Mouse (Mus musculus) kidney, postnatal 25 days (tissue): ENCODE data around the gene Umod.

Source experiments
- DNase-seq, 2 experiments: peaks; one replicate each; pipeline ENCODE4 v3.0.0; 2021; ENCODE audit warnings: mixed read lengths in 2 of 2

The Umod gene

DNA sequence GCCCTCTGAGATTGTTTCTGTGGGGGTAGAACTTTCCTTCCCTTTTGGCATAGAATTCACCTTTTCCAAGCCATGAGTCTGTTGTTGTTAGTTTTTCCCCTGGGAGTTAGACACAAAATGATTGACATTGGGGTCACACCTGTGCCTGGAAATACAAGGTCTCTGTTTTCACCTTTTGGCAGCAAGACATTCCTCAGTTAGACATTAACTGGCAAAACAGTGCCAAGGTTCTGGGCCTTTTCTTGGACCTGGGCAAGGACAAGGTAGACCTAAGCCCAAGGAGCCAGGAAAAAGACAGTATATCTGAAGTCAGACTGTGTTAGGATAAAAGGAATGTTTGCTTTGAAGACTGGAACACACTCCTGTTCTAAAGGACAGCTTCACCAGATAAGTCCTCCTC is at the start of gene Umod:
Gene Umod, minus strand, starts transcription at position 27 of the 400 bp plus-strand sequence.
- peak; percentile 72 to 84 for DNase-seq

DNA sequence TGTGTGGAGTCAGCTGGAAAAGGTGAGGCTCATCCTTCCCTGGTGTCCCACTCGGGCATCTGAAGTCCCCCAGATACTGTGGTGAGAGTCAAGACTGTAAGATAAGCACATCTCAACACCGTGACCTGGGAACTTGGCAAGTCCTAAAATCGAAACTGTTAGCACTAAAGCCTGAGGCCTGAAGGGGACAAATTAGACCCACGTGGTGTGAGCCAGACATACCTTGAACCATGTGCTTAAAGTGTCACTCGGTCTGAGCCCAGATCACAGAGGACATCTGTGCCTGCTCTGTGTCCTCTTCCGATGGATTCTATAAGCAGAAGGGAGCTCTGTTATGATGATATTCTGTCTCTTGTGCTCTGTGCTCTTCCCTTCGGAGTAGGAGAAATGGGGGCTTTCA is 49.5 kb upstream of the Umod start:
- no peak for DNase-seq

DNA sequence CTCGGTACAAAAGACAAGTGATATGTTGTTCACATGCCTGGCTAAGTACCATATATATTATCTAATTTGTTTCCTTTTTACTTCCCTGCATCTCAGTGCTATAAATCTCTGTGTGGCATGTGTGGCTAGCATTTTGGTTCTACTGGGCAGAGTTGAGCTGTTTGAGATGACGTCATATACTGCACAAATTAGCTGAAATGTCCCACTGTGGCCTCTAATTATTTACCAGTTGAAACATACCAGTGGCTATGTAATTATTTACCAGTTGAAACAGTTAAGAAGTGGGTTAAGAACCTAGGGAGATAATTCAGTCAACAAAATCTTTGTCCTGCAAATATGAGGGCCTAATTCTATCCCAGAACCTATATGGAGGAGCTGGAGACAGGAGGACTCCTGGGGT is 48.5 kb upstream of the Umod start:
- DNase-seq, result no peak

DNA sequence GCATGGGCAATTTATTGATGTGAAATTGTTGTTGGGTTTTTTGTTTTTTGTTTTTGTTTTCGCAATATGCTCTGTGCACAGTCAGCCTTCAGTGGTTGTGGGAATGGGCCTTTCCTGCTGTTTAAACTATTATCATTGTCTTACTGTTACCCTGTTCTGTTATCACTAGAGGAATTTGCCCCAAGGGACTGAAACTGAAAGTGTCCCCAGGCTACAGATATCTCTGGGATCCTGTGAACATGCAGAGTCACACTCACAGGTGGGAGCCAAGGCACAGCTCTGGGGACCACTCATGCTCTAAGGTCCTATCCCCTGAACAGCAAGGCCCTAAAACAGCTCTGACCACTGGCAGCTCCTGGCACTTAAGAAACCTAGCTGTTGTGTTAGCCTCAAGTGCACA is 48.1 kb upstream of the Umod start:
- DNase-seq, result no peak

DNA sequence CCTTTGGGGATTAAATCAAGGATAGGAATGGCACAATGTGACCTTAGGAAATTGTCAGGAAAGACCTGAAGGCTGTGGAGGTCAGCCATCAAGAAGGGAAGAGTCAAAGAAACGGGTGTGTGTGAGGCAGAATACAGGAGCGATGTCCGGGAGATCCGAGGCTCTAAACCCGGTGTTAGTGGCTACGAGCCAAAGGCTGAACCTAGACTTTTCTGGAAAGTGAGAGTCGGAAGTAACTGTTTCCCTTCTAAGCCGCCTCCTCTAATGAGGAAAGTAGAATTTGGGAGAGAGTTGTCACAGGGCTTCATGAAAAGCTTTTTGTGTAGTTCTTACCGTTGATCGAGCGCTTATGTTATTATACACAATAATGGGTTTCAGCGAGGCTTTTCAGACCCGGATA is 47.4 kb upstream of the Umod start:
- peak in 1 of 2 experiments; percentile 33 for DNase-seq

DNA sequence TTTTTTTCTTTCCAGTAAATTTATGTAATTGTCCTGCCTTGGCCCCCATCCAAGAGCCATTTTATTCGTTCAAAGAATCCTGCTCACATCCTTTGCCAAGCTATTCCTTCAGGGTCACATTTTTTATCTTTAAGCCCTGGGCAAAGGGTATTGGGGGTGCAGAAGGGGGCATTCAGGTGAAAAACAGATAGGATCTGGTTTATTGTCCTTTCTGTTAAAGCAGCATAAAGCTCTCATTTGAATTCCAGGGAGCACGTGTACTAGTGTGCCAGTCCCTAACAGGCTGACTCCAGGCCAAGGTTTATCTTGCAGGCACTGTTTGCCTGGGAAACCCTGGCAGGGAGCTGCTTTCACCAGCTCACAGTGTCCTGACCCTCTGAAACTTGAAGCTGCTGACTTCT is 46.8 kb upstream of the Umod start:
- DNase-seq, result peak; percentile 72 to 89

DNA sequence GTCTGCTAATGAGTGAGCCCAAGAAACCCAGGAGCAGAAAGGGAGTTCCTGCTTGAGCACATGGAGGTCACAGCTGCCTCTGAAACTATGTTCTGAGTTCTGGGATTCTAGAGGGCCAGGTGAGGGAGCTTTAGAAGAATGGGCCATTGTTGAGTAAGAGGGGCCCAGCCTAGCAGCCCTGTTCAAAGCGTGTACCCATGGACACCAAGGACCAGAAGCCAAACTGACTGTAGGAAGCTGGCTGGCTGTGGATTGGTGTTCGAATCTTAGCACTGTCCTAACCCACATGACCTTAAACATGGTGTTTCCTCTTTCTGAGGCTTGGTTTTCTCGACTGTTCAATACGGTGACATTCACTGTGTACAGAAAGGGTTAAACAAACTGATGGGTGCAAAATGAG is 44.3 kb upstream of the Umod start, which contains the start of gene Pdilt:
Gene Pdilt, minus strand, starts transcription at position 101 of the 400 bp plus-strand sequence.
- DNase-seq, result no peak

DNA sequence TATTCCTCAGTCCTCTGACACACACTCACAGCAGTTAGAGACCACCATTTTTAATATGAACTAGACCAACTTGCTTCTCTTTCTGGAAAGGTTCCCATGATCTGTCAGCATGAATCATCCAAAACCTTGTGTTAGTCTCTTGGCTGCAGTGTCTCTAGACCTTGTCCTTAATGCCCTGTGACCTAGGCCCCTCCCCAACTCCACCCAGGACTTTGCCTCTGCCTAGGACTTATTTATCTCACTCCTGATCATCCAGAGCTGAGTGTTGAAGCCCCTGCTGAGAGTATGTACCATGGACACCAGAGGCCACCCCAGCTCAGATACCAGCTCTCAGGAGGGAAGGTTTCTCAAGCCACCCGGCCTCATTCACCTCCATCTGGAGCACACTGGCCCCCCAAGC is 43.3 kb upstream of the Umod start:
- peak; percentile 67 to 87 for DNase-seq

DNA sequence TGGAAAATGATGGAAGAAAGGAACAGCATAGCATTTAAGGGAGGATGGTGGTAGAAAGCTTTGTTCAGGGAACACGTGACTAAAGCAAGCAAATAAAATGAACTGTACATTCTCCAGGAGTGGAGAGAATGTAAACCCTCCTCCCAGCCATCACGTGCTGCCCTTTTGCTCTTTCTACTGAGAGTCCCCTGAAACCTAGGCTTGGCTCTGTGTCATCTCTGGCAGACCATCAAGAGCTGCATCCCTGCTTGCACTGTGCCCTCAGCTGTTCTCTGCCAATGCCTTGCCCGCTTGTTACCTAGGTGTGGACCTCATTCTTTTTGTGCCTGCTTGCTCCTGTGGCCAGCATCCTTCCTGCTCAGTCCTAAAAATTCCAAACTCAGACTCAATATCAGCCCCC is 42.7 kb upstream of the Umod start:
- peak; percentile 89 to 95 for DNase-seq

DNA sequence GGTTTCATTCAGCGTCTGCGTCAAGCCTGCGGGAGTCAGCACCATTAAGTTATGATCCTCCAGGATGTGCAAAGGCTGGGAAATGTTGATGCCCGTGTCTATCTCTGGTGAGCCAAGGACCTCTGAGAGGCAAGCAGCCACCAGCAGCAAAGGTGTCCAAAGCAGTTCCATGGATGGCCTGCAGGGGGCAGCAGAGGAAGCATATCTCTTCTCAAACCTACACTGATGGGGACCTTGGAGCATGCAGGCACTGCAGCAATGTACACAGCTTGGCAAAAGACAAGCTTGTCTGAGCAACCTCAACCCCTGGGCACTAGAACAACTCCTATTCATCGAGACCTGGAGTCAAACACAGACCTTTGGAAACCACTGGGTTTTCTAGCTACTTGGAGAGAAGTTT is 40.6 kb upstream of the Umod start:
- DNase-seq, result peak; percentile 88 to 90

DNA sequence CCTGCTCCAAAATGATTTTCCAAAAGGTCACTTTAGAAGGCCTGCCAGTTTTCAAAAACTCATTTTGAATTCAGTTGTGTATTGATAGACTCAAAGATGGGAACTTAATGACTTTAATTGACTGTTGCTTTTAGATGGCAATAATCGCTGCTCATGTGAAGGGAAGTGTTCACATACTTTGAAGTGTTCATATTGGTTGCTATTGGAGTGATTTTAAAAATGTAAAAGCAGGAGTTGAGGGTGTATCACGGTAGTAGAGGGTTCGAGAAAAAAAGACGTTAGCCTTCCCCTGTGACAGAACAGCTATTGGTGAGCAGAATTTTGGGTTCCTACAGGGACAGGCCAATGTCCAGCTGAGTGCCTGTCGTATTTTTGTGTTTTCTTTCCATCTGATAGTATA is 40.1 kb upstream of the Umod start, which contains the start of gene Acsm5:
Gene Acsm5, plus strand, starts transcription at position 301 of the 400 bp plus-strand sequence.
- DNase-seq, result no peak

DNA sequence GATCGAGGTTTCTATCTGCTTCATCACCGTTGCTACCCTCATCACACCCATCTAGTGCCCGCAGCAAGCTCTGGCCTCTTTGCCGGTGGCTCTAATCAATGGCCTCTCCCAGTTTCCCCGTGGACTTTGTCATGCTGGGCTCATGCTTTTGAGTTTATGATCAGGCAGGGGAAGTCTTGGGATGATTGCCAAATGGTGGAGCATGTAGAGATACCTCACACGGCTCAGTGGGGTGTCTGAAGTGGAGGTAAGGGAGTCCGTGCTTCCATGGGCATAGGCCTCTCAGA is 37.1 kb upstream of the Umod start:
- DNase-seq, result no peak

DNA sequence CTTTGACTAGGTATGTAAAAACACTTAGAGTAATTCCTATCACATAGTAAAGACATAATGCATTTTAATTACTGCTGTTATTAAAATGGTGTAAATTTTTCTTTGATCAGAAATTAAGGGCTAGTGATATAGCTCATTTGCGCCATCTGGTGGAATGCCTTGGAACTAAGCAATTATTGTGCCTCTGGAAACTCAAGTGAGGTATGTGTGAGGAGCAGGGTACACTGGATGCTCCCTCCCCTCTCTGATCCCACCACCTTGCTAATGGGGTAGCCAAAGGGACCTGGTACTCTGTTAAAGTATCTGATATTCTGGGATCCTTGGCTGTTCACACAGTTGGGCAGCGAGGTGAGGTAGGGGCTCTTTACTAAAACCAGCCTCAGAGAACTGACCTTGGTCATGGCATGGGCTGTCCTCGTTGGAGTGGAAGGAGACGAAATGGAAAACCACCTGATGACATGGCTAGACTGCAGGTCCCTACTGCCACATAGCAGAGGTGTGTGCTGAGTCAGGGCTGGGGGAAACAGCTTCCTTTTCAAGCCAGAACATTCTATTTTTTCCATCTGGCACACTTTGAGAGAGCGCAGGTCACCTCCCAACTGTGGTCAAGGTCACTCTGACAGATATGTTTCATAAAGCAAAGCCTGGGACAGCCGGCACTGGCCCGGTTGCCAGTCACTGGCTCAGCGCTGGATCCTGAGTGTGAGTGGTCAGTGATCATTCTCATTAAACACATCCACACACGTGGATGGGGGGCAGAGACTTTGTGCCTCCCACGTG is 36.6 kb upstream of the Umod start:
- DNase-seq, result peak; percentile 48 to 83

DNA sequence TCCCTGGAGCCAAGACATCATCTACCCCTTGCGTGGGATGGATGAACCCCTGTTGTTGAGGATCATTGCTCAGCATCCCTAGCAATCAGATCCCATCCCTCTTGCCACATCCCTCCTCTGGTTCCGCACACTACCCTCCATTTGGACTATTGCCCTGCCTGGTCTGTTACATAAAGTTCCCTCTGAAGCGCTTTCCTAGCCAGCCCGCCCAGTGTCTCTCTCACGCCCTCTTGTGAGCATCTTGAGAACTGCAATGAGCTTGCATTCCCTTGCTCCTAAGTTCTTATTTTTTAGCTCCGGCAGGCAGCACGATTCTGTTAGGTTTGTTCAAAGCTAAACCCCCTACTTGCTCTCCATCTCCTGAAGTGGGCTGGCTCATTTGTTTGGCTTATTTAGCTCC is 34.0 kb upstream of the Umod start:
- DNase-seq, result peak; percentile 89 to 90

DNA sequence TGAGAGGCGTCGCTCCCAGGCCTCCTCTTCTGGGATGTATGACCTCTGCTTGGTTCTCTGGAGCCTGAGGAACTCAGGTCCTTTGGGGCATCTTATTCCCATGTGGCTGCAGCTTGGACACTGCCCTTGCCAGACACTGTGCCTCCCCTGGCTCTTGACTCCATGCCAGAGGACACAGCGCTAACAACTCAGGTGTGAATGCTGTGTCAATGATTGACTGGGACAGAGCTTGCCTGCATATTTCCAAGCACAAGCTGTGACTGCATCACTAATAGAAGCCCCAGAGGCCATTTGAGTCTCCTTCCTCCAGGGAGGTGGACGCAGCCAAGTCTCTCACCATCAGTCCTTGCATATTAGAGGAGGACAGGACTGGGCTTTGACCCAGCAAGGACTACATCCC is 32.1 kb upstream of the Umod start:
- DNase-seq, result peak; percentile 92 to 97

DNA sequence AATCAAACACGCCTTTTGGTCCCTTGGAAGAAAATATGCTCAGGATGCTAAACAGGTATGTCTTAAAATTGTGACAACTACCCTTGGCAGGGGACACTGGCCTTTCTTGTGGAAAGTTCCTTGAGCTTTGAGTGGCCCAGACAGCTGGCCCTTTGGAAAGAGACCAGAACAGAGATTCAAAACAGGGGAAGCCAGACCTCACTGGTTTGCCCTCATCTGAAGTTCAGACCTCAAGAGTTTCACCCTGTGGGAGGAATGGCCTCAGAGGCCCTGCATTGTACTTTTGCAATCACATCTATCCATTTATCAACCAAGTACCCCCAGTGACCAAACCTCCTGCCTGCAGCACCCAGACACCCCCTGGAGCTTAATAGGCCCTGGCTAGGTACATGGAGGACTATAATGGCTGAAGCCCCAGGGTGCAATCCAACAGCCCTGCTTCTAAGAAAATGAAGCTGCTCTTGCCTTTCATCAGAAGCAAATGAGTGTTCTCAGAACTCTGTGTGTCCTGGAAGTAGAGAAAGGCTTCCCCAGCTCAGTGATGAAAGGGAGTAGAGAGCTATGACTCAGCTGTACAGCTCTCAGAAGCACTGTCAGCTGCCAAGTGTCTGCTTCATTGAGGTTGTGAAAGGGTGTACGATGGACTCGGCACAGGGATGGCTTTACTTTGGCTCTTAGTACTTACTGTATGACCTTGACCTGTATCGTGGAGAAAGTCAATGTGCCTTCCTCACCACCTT is 11.1 kb upstream of the Umod start:
- DNase-seq, result peak in 1 of 2 experiments; percentile 72

DNA sequence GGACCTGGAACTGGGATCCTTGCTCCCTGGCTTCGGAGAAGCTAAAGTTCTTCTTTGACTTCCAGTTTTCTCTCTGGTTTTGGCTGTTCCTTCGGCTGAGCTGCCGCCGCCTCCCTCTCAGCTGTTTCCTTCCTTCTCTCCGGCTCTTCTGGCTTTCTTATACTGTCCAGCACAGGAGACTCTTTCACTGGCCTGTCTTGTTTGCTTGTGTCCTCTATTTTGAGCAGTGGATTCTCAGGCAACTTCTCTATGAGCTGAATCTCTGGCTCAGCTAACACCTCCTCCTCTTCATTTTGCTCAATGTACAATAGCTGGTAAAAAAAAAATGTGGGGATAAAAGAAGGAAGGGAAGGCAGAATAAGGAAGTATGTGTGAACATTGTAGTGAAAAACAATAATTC is 7.6 kb upstream of the Umod start:
- DNase-seq, result no peak

DNA sequence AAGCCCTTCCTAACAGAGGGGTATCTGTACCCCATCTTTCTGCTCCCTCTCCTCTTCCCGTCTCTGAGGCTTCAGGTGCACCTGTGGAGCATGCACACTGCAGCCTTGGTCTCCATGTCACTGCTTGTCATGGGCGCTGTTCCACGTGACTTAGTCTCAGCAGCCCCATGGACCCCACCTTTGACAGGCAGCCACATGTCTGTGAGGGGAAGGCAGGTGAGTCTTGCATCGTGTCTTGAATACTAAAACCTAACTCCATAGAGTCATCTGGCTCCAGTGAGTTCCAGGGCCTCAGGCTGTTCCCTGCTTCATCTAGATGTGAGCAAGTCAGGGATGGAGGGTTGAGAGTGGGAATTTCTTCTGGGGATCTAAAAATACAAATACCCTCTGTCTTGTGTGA is 5.1 kb upstream of the Umod start:
- peak; percentile 36 to 77 for DNase-seq

DNA sequence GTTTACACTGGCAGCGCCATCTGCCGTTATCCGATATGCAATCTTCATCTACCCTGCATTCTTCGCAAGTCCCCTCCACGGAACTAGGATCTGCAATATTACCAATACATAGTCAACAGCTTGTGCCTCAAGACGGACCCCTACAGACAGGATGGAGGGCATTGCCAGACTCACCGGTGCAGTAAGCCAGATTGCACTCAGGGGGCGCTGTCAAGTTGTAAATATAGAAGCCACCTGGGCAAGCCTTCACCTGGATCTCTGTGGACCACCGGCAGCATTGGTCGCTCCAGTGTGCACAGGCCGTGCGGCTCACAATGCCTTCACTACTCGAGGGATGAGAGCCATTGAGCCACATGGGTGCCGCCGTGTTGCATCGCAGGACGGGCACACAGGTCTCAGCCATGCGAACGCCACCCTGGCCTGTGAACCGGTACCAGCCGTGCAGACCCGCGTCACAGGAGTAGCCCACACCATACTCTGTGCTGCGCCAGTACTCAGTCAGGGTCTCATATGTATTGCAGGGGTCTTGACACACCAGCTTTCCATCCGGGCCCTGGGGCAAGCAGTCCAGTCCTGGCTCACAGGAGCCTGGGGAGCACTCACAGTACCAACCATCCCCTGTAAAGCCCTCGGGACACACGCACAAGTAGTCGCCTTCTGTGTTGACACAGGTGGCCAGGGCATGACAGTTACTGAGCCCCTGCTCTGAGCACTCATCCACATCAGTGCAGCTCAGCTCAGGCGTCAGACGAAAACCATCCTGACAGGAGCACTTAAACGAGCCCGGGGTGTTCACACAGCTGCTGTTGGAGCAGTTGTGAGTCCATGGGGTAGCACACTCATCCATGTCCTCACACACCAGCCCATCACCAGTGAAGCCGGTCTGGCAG is 2.3 kb downstream of the Umod start:
- DNase-seq, result peak; percentile 58 to 66

DNA sequence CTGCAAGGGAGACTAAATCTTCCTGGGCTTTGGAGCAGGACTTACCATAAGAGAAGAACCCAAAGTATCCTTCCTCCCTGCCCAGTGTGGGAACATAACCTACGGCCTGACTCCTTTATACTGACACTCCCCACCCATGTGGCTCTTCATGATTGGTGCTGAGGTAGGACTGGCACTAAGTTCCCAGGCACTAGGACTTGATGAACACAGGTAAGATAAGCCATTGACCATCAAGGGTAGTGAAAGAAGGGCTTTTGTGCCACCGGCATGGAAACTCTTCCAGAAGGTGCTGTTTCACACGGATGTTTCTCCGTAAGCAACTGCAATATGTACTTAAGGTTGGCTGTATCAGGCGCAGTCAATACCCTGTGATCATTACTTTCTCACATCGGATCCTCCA is 19.9 kb downstream of the Umod start, which contains the start of gene Gp2:
Gene Gp2, minus strand, starts transcription at position 101 of the 400 bp plus-strand sequence.
- DNase-seq, result no peak

DNA sequence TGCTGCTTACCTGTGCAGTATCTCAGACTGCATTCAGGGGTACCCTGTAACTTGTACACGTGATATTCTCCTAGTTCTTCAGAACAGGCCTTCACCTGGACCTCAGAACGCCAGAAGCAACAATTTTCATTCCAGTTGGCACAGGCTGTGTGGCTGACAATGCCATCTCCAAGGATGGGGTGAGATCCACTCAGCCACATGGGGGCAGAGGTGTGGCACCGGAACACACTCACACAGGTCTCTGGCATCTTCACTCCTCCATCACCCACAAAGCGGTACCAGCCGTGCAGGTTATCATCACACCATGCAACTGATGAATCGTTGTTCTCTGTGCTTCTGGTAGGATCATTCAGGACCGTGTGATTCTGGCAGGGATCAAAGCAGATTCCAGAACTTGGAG is 24.9 kb downstream of the Umod start:
- peak; percentile 49 to 64 for DNase-seq

DNA sequence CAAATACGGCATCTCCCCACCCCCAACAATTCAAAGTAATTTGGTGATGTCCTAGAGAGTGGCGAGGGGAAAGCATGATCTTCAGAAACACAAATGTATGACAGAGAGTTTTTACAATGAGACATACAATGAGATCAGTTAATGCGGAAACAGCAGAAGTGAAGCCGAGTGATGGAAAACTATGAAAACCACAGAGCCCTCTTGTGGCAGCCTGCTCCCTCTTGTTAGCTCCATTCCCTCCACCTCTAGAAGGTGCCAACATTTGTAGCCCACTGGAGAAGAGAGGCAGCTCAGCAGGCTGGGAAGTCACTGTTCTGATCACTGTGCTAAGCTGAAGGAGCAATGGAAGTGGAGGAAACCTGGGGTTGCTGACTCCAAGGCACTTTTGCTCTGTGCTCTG is 35.2 kb downstream of the Umod start:
- DNase-seq, result no peak

DNA sequence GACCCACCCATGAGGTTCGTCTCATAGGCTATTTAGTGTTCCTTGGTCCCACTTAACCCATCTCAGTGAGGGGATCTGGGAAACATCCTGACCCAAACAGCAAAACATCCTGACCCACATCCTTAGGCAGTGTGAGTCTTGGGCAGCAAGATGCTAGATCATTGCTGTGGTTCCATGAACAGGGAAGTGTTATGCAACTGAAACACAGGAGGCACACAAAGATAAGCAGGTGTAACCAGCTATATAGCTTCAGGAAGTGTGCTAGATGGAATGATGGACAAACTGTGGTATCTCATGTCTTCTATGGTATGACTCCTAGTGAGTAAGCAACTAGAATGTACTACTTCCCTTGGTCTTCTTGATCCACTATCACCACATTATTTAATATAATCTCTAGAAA is 37.1 kb downstream of the Umod start:
- DNase-seq, result no peak
